Mouse (Mus musculus) midbrain, embryonic 11.5 days (tissue): ENCODE results near the gene Lgi1. TPM values are rescaled to one million over a fixed set of nuclear protein-coding genes. Genes with fewer than 3 reads are reported as not detected.

ENCODE experiments used
- ATAC-seq: fragments of 200-750 bp; cut with Nextera tagmentation; 2 replicates; pipeline ENCODE4 v1.8.0; 2017; ENCODE audit warnings: moderate TSS enrichment, moderate library complexity; ENCODE audit not compliant: low FRiP score
- DNase-seq: peaks from one replicate; pipeline ENCODE4 v3.0.0; 2015; ENCODE audit warnings: low spot score; ENCODE audit errors: missing footprints
- H3K27ac ChIP-seq: fragments of 300-500 bp; sonication (generic); 2 replicates; pipeline ENCODE4 v1.5.1; 2014; ENCODE audit warnings: low read depth, low read length
- H3K27me3 ChIP-seq: fragments of 300-500 bp; sonication (generic); 2 replicates; pipeline ENCODE4 v1.6.1; 2014; ENCODE audit warnings: mild to moderate bottlenecking, low read length, moderate library complexity, mixed read lengths; ENCODE audit not compliant: control insufficient read depth, insufficient read depth
- H3K36me3 ChIP-seq: fragments of 300-500 bp; sonication (generic); 2 replicates; pipeline ENCODE4 v1.6.1; 2014; ENCODE audit warnings: mild to moderate bottlenecking, low read length, moderate library complexity, mixed read lengths; ENCODE audit not compliant: control insufficient read depth, insufficient read depth
- H3K4me1 ChIP-seq: fragments of 300-500 bp; sonication (generic); 2 replicates; pipeline ENCODE4 v1.6.1; 2014; ENCODE audit warnings: low read length; ENCODE audit not compliant: control insufficient read depth, insufficient read depth
- H3K4me2 ChIP-seq: fragments of 300-500 bp; sonication (generic); 2 replicates; pipeline ENCODE4 v1.6.1; 2014; ENCODE audit warnings: mild to moderate bottlenecking, moderate library complexity
- H3K4me3 ChIP-seq: fragments of 300-500 bp; sonication (generic); 2 replicates; pipeline ENCODE4 v1.5.1; 2014; ENCODE audit warnings: low read depth, low read length
- H3K9ac ChIP-seq: fragments of 300-500 bp; sonication (generic); 2 replicates; pipeline ENCODE4 v1.6.1; 2014; ENCODE audit warnings: low read length
- H3K9me3 ChIP-seq: fragments of 300-500 bp; sonication (generic); 2 replicates; pipeline ENCODE4 v1.6.1; 2016; ENCODE audit warnings: low read length; ENCODE audit not compliant: control insufficient read depth
- WGBS: fragments of 180-500 bp; shearing (Covaris S2); extraction: QIAGEN DNeasy Blood & Tissue Kit; methylation state at CpG from one replicate; pipeline ENCODE4 v1.1.7; 2014; 5-methylcytosine and 5-hydroxymethylcytosine counted together
- polyA plus RNA-seq: library from polyadenylated mRNA; unstranded; fragments of >200 nt; fragmentation: Nextera tagmentation; extraction: Ambion mirVana; gene quantifications from 2 replicates; pipeline ENCODE4 v1.2.1, GENCODE M21; 2014

Gene Lgi1
- polyA plus RNA-seq, 1 experiment from 2014 or later, result 2.5 TPM

GRCm38 (mm10) chr19:38328010-38328409, 63.7 kb downstream of the Lgi1 start:
- DNase-seq (no peak), ATAC-seq (no peak)
- Histone ChIP-seq H3K27me3 (no peaks in the 10 kb centered on the region), H3K36me3 (no peaks in the 10 kb centered on the region), H3K4me2 (no peak overlapping the region), H3K27ac (no peak overlapping the region), H3K9ac (no peak overlapping the region), H3K9me3 (no peaks in the 10 kb centered on the region), H3K4me3 (no peak overlapping the region), H3K4me1 (peaks cover 13% of the 10 kb centered on the region)
- WGBS, result 95% methylated on average over 7 of the region's 7 CpGs

GRCm38 (mm10) chr19:38329257-38329656, 64.9 kb downstream of the Lgi1 start:
- Histone ChIP-seq H3K4me2 (no peak overlapping the region), H3K36me3 (no peaks in the 10 kb centered on the region), H3K9me3 (no peaks in the 10 kb centered on the region), H3K27ac (no peak overlapping the region), H3K4me1 (peaks cover 7% of the 10 kb centered on the region; the same call in 1 of the 2 replicates), H3K9ac (no peak overlapping the region), H3K27me3 (no peaks in the 10 kb centered on the region), H3K4me3 (no peak overlapping the region)
- ATAC-seq, result no peak
- no peak for DNase-seq
- 95% methylated on average over 5 of the region's 5 CpGs for WGBS

DNA sequence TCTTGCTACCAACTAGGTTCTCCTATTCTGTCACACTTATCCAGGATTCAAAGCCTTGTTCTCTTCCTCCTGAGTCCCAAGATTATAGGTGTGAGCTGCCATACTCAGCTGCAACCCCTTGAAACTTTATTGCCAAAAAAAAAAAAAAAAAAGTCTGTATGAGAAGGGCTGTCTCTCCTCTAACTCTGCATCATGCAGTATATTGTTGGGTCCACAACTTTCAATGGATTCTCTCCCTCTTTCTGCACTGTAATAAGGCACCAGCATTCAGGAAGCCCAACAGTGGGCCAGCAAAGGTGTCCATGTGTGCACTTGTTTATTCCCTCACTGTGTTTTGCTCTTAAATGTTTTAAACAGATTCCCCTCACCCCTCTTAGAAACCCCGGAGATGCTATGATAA, 66.7 kb downstream of the Lgi1 start:
- DNase-seq (no peak), ATAC-seq (no peak)
- Histone ChIP-seq H3K36me3 (no peaks in the 10 kb centered on the region), H3K4me1 (peaks cover 3% of the 10 kb centered on the region; the same call in 1 of the 2 replicates), H3K27me3 (no peaks in the 10 kb centered on the region), H3K9me3 (no peaks in the 10 kb centered on the region), H3K4me2 (no peak overlapping the region), H3K27ac (no peak overlapping the region), H3K4me3 (no peak overlapping the region), H3K9ac (no peak overlapping the region)
- 90% methylated on average over 1 of the region's 1 CpGs for WGBS

DNA sequence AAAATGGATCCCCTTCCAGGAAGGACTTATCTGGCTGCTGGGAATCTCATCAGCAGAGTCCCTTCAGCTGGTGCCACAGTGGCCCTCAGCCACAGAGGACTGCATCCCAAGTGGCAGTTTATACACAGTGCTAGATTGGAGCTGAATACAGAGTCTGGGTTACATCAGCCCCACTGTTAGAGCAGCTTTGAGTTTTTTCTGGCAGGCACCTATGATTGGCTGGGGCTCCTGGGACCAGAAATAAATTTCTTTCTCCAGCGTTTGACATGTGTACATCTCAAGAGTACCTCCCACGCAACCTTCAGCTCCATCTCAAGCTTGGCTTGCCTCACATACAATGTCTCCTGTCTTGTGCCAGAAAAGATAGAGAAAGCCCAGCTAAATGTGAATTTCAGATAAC, 67.9 kb downstream of the Lgi1 start:
- H3K27ac ChIP-seq, result no peak overlapping the region
- H3K27me3 ChIP-seq, result no peaks in the 10 kb centered on the region
- no peaks in the 10 kb centered on the region for H3K36me3 ChIP-seq
- ATAC-seq (no peak), DNase-seq (no peak)
- no peak overlapping the region for H3K9ac ChIP-seq
- H3K4me2 ChIP-seq, result no peak overlapping the region
- 87% methylated on average over 2 of the region's 2 CpGs for WGBS
- H3K9me3 ChIP-seq, result no peaks in the 10 kb centered on the region
- H3K4me1 ChIP-seq, result peaks cover 1% of the 10 kb centered on the region; the same call in 1 of the 2 replicates
- no peak overlapping the region for H3K4me3 ChIP-seq

- H3K27me3 ChIP-seq, result no peaks in the 10 kb centered on the region
- no peak overlapping the region for H3K27ac ChIP-seq
- H3K4me1 ChIP-seq, result no peaks in the 10 kb centered on the region
- H3K9ac ChIP-seq, result no peak overlapping the region
- no peaks in the 10 kb centered on the region for H3K36me3 ChIP-seq
- no peak overlapping the region for H3K4me3 ChIP-seq
- ATAC-seq (no peak), DNase-seq (no peak)
- 54% methylated on average over 3 of the region's 3 CpGs for WGBS
- no peaks in the 10 kb centered on the region for H3K9me3 ChIP-seq
- no peak overlapping the region for H3K4me2 ChIP-seq
These were observed 68.5 kb downstream of the Lgi1 start for GRCm38 (mm10) chr19:38332820-38333219.

- H3K9me3 ChIP-seq, result no peaks in the 10 kb centered on the region
- no peak for ATAC-seq
- H3K27me3 ChIP-seq, result no peaks in the 10 kb centered on the region
- H3K4me3 ChIP-seq, result no peak overlapping the region
- WGBS, result 94% methylated on average over 3 of the region's 3 CpGs
- H3K4me2 ChIP-seq, result no peak overlapping the region
- no peaks in the 10 kb centered on the region for H3K36me3 ChIP-seq
- H3K9ac ChIP-seq, result no peak overlapping the region
- H3K27ac ChIP-seq, result no peak overlapping the region
- DNase-seq, result no peak
- no peaks in the 10 kb centered on the region for H3K4me1 ChIP-seq
These were observed 72.2 kb downstream of the Lgi1 start for GRCm38 (mm10) chr19:38336553-38336952.

DNA sequence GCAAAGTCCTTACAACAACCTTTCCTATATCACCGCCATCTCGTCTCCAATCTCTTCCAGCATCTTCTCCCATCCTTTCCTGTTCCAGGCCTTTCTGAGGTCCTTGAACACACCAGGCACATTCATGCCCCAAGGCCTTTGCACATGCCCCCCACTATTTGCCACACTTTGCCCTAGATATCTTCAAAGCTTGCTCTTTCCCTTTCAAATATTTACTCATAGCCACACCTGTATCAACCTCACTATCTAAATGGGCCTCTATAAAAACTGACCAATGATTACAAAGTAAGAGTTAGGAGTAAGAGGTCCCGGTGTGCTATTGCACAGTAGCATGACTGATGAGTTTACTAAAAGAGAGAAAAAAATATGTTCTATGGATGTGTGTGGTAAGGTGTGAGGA, 73.0 kb downstream of the Lgi1 start:
- DNase-seq (no peak), ATAC-seq (no peak)
- Histone ChIP-seq H3K4me1 (no peaks in the 10 kb centered on the region), H3K9ac (no peak overlapping the region), H3K4me3 (no peak overlapping the region), H3K4me2 (no peak overlapping the region), H3K27me3 (no peaks in the 10 kb centered on the region), H3K27ac (no peak overlapping the region), H3K9me3 (no peaks in the 10 kb centered on the region), H3K36me3 (no peaks in the 10 kb centered on the region)
- 88% methylated on average over 3 of the region's 3 CpGs for WGBS

DNA sequence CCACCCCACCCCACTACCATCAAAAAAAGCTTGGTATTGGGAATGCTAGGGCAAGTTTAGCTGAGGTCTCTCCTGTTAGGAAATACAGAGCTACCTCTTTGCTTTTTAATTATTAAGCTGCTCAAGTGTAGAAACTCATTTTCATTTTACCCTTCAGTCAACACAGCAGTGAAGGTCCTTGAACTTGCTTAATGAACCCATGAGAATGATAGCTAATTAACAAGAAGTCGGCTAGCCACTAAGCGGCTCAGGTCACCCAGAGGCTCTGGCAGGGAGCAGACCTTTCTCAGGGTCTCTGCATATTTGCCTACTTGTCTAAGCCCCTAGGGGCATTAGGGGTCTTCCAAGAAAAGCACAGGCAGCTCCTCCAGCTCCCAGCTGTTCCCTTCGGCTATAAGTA, 75.4 kb downstream of the Lgi1 start:
- ATAC-seq, result no peak
- 72% methylated on average over 3 of the region's 3 CpGs for WGBS

GRCm38 (mm10) chr19:38343246-38343645, 78.9 kb downstream of the Lgi1 start:
- Histone ChIP-seq H3K4me1 (no peaks in the 10 kb centered on the region), H3K9ac (no peak overlapping the region), H3K27ac (no peak overlapping the region), H3K4me3 (no peak overlapping the region), H3K4me2 (no peak overlapping the region), H3K36me3 (no peaks in the 10 kb centered on the region), H3K27me3 (no peaks in the 10 kb centered on the region), H3K9me3 (no peaks in the 10 kb centered on the region)
- WGBS, result 65% methylated on average over 1 of the region's 1 CpGs
- ATAC-seq (no peak), DNase-seq (no peak)

More for the DNA sequence above, 75.4 kb downstream of the Lgi1 start:
- no peak overlapping the region for H3K27ac ChIP-seq
- H3K36me3 ChIP-seq, result no peaks in the 10 kb centered on the region
- H3K27me3 ChIP-seq, result no peaks in the 10 kb centered on the region
- H3K4me2 ChIP-seq, result no peak overlapping the region
- H3K4me1 ChIP-seq, result no peaks in the 10 kb centered on the region
- no peak overlapping the region for H3K4me3 ChIP-seq
- H3K9me3 ChIP-seq, result no peaks in the 10 kb centered on the region
- H3K9ac ChIP-seq, result no peak overlapping the region
- DNase-seq, result no peak
